Mouse (Mus musculus) urinary bladder, postnatal 36 days (tissue): ENCODE results near the gene Cacna1e.
A peak's percentile ranks its signal among the peaks of the same experiment; 100 is the strongest.

Experiments used
- DNase-seq, 2 experiments: peaks; one replicate each; pipeline ENCODE4 v3.0.0; 2022; ENCODE audit warnings: low spot score in 2 of 2, mixed read lengths in 1 of 2

Cacna1e gene

GRCm38 (mm10) chr1:154884275-154885206 lies at the start of gene Cacna1e:
Gene Cacna1e (minus strand): TSS chr1:154884501.
- DNase-seq, result no peak

GRCm38 (mm10) chr1:154918406-154918805 lies 34.1 kb upstream of the Cacna1e start:
- DNase-seq, result peak in 1 of 2 experiments; percentile 4

GRCm38 (mm10) chr1:154917438-154917837 lies 33.1 kb upstream of the Cacna1e start:
- no peak for DNase-seq

- no peak for DNase-seq
Observed at GRCm38 (mm10) chr1:154909554-154909953, 25.3 kb upstream of the Cacna1e start.

- DNase-seq, result no peak
Observed at GRCm38 (mm10) chr1:154897390-154897789, 13.1 kb upstream of the Cacna1e start.

GRCm38 (mm10) chr1:154890244-154890643 lies 5.9 kb upstream of the Cacna1e start:
- DNase-seq, result no peak

GRCm38 (mm10) chr1:154888495-154888894 lies 4.2 kb upstream of the Cacna1e start:
- no peak for DNase-seq

- DNase-seq, result no peak
Observed at GRCm38 (mm10) chr1:154888018-154888417, 3.7 kb upstream of the Cacna1e start.

GRCm38 (mm10) chr1:154887546-154887945 lies 3.2 kb upstream of the Cacna1e start:
- no peak for DNase-seq

GRCm38 (mm10) chr1:154886611-154887010 lies 2.3 kb upstream of the Cacna1e start:
- DNase-seq, result no peak

GRCm38 (mm10) chr1:154885207-154885548 lies 877 bp upstream of the Cacna1e start:
- no peak for DNase-seq

GRCm38 (mm10) chr1:154883596-154884191 lies 607 bp downstream of the Cacna1e start:
- no peak for DNase-seq

- DNase-seq, result no peak
Observed at GRCm38 (mm10) chr1:154865981-154866380, 18.3 kb downstream of the Cacna1e start.

- no peak for DNase-seq
Observed at GRCm38 (mm10) chr1:154861416-154861815, 22.9 kb downstream of the Cacna1e start.

- no peak for DNase-seq
Observed at GRCm38 (mm10) chr1:154854564-154854963, 29.7 kb downstream of the Cacna1e start.

- no peak for DNase-seq
Observed at GRCm38 (mm10) chr1:154850515-154851287, 33.6 kb downstream of the Cacna1e start.

GRCm38 (mm10) chr1:154848683-154849579 lies 35.4 kb downstream of the Cacna1e start:
- no peak for DNase-seq

- no peak for DNase-seq
Observed at GRCm38 (mm10) chr1:154846900-154847299, 37.4 kb downstream of the Cacna1e start.

- no peak for DNase-seq
Observed at GRCm38 (mm10) chr1:154843427-154843826, 40.9 kb downstream of the Cacna1e start.

GRCm38 (mm10) chr1:154842336-154842735 lies 42.0 kb downstream of the Cacna1e start:
- no peak for DNase-seq

- no peak for DNase-seq
Observed at GRCm38 (mm10) chr1:154841057-154841630, 43.2 kb downstream of the Cacna1e start.
